Mouse (Mus musculus) CH12.LX (cell line): ENCODE measurements around the gene 4931428L18Rik.

Experiments used
- BHLHE40 ChIP-seq: IDR thresholded peaks from 2 replicates; pipeline ENCODE4 v1.6.1; 2011; ENCODE audit warnings: mild to moderate bottlenecking, low read depth, low read length, improper control_type of control experiment
- CHD2 ChIP-seq: IDR thresholded peaks from 2 replicates; pipeline ENCODE4 v1.6.1; 2011; ENCODE audit warnings: low read length, improper control_type of control experiment
- CTCF ChIP-seq, 2 experiments: IDR thresholded peaks in 1 of 2; conservative IDR thresholded peaks in 1 of 2; 2 replicates each; pipeline ENCODE4 v1.5.1; 2011 to 2012; ENCODE audit warnings: low read depth in 2 of 2, low read length in 2 of 2, improper control_type of control experiment in 1 of 2, inconsistent platforms in 1 of 2, mild to moderate bottlenecking in 1 of 2, moderate library complexity in 1 of 2
- EP300 ChIP-seq: IDR thresholded peaks from 2 replicates; pipeline ENCODE4 v1.6.1; 2011; ENCODE audit warnings: low read length, improper control_type of control experiment
- KAT2A ChIP-seq: IDR thresholded peaks from 2 replicates; pipeline ENCODE4 v1.6.1; 2012; ENCODE audit warnings: low read length, improper control_type of control experiment, inconsistent platforms; ENCODE audit not compliant: insufficient replicate concordance
- MAFK ChIP-seq: IDR thresholded peaks from 2 replicates; pipeline ENCODE4 v1.6.1; 2011; ENCODE audit warnings: low read length, improper control_type of control experiment; ENCODE audit not compliant: insufficient replicate concordance
- POLR2A ChIP-seq: IDR thresholded peaks from 2 replicates; pipeline ENCODE4 v1.6.1; 2011; ENCODE audit warnings: low read depth, mild to moderate bottlenecking, improper control_type of control experiment, low read length
- POLR2AphosphoS2 ChIP-seq: IDR thresholded peaks from 2 replicates; pipeline ENCODE4 v1.6.1; 2011; ENCODE audit warnings: low read depth, low read length, improper control_type of control experiment
- RAD21 ChIP-seq: IDR thresholded peaks from 2 replicates; pipeline ENCODE4 v1.6.1; 2011; ENCODE audit warnings: low read depth, mild to moderate bottlenecking, low read length, improper control_type of control experiment, moderate library complexity
- TCF12 ChIP-seq: IDR thresholded peaks from 2 replicates; pipeline ENCODE4 v1.6.1; 2014; ENCODE audit warnings: low read depth, mild to moderate bottlenecking, inconsistent platforms, low read length, improper control_type of control experiment
- USF1 ChIP-seq: IDR thresholded peaks from 2 replicates; pipeline ENCODE4 v1.6.1; 2014; ENCODE audit warnings: low read depth, mild to moderate bottlenecking, inconsistent platforms, low read length, improper control_type of control experiment
- USF2 ChIP-seq: conservative IDR thresholded peaks from 2 replicates; pipeline ENCODE4 v1.6.1; 2011; ENCODE audit warnings: low read depth, low read length, improper control_type of control experiment
- ZKSCAN1 ChIP-seq: IDR thresholded peaks from 2 replicates; pipeline ENCODE4 v1.6.1; 2012; ENCODE audit warnings: low read depth, inconsistent platforms, low read length, improper control_type of control experiment, borderline replicate concordance

DNA sequence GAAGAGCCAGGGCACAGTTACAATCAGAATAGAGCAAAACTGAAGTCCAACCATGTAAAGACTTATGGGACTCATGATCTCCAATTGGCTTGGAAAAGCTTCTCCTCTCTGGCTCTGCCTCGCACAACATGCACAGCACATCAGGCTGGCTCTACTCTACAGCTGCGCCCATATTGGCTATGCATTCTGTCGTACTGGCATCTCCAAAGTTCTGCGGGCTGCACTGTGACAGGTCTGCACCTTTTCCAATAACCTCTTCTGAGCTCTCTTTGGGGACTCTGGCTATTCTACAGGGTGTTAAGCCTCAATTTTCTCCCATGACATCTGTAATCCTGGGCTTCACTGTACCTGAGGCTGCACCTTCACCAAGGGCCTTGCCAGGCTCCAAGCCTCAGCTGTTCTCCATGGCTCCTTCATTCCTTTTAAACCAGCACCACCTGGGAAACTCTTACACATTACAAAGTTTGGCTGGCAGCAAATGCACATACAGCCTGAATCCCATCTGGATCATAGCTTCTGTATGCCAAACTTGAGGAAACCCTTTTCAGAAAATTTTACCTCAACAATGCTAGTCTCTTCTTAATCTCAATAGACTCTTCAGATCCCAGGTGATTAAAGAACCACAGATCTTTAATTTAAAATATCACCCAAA, 1.8 kb downstream of the 4931428L18Rik start:
- TF ChIP-seq ZKSCAN1 (no peak), MAFK (no peak), CTCF (conservative IDR thresholded peaks at IDR 0.05 in 1 of 2, IDR thresholded peaks at IDR 0.05 in 1 of 2; ENCODE audit: low read depth in 2 of 2, low read length in 2 of 2) (no peak), POLR2A (no peak), CHD2 (no peak), POLR2AphosphoS2 (no peak), KAT2A (no peak), TCF12 (no peak), EP300 (no peak), USF2 (no peak), RAD21 (no peak), USF1 (no peak), BHLHE40 (no peak)
